Mouse (Mus musculus): ENCODE measurements at regions not wholly inside any gene's neighbourhood (a gene's known extent, or its start where the extent isn't known, plus 50 kb on each side); places are given as distances from the start of the nearest gene placed in this dataset.

DNA sequence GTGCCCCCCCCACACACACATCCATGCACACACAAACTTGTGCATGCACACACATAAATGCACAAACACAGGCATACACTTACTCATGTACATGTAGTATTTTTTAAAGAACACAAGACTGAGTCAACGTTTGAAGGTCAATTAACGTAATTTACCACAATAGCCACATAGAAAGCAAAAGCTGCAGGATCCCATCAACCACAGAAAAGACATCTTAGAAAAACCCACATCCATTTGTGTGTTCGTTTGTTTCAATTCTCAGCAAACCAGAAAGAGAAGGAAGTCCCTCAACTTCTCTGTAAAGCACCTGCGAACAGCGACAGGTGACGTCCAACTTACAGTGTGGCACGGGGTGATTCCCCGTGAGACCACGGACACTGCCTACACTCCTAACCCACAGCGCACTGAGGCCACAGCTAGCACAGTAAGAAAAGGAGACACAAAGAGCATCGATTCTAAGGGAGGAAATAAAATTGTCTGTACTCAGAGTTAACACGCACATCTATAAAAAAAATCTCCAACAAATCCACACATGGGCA, 53.8 kb downstream of the Dio3 start:
- no peak for DNase-seq (ENCODE audit: low spot score)

DNA sequence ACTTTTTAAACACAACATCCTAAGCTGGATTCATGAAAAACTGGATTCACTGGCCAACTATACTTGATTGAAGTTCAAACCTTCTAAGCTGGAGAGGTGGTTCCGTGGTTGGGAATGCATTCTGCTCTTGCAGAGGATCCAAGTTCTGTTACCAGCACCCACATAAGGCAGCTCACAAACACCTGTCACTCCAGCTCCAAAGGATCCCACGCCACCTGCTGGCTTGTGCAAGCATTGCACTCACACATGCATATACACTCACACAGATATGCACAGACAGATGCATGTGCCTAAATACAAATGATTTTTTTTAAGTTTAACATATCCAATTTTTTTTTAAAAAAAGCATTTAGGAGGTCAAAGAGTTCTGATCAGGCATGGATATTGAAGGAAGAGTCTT, 55.7 kb downstream of the Dio3 start:
- no peak for DNase-seq (ENCODE audit: low spot score)

DNA sequence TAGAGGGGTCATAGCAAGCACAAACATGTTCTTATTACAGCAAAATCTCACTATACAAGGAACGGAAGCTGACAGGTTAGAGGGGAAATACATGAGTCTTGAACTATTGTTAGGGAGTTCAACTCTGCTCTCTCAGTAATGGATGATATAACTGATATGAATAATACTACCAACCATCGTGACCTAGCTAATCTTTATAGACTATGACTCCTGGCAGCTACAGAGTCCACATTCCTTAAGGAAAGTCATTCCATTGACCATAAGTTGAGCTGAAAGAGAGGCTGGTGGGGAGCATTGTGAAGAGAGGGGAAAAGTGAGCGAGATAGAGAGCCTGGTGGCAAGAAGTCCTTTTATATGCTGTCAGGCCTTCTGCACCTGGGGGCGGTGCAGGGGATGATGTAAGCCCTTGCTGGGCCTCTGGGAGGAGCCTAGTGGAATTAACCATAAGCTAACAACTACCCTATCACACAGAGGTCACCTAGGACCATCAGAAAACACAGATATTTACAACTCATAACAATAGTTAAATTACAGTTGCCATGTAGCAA, 65.5 kb downstream of the Dio3 start:
- no peak for DNase-seq (ENCODE audit: low spot score)

DNA sequence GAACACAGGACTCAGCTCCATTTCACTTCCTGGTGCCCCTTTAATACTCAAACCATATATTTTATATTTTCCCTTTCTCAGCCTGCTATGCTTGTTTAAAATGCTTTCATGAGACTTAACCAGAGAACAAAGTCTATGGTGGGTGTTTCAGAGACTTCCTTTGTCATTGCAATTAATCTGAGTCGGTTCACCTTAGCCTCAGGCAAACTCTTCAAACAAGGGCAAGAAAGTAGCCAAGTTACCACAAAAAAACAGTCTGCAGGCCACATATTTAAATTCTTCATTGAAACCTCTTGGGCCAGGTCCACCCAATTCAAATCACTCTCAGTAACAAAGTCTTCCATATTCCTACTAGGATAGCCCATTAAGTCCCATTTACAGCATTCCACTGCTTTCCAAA, 70.8 kb downstream of the Dio3 start:
- no peak for DNase-seq (ENCODE audit: low spot score)

DNA sequence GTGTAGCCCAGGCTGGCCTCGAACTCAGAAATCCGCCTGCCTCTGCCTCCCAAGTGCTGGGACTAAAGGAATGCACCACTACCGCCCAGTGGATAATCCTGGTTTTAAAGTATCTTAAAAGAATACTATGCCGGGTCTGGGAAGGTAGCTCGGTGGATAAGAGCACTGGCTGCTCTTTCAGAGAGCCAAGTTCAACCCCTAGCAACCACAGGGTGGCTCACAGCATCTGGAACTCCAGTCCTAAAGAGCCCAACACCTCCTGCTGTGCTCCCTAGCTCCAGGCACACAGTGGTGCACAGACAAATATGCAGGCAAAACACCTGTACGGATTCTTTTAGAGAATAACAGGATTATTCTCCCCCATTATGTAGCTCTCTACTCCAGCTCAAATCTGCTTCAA, 77.0 kb downstream of the Dio3 start:
- DNase-seq (ENCODE audit: low spot score) = no peak

DNA sequence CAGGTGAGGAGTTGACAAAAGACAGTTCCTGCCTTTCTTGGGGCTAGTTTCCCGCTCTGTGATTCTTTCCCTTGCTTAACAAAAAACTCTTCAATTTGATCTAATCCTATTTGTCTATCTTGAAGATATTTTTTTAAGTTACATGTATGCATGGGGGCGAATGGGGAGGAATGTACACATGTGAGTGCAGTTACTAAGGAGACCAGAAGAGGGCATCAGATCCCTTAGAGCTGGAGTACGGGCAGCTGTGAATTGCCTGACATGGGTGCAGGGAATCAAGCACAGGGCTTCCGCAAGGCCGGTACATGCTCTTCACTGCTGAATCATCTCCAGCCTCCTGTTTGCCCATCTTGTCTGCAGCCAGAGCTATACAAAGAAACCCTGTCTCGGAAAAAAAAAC, 79.8 kb upstream of the Ppp2r5c start:
- DNase-seq (ENCODE audit: low spot score) = no peak

DNA sequence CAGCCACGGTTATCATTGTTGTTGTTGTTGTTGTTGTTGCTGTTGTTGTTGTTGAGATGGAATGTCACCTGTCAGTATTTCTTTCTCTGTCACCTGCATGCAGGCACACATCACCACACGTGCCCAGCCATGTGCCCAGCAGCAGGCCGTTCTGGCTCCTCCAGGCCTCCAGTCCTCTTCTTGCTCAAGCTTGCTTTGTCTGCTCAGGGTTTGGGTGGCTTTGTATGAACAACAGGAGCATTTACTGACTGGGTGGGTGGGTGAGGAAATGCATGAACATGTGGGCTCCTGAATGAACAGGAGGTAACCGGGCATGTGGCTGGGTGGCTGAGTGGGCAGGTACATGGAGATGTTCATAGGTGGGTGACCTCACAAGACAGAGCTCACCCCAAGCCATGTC, 79.1 kb upstream of the Ppp2r5c start:
- no peak for DNase-seq (ENCODE audit: low spot score)

DNA sequence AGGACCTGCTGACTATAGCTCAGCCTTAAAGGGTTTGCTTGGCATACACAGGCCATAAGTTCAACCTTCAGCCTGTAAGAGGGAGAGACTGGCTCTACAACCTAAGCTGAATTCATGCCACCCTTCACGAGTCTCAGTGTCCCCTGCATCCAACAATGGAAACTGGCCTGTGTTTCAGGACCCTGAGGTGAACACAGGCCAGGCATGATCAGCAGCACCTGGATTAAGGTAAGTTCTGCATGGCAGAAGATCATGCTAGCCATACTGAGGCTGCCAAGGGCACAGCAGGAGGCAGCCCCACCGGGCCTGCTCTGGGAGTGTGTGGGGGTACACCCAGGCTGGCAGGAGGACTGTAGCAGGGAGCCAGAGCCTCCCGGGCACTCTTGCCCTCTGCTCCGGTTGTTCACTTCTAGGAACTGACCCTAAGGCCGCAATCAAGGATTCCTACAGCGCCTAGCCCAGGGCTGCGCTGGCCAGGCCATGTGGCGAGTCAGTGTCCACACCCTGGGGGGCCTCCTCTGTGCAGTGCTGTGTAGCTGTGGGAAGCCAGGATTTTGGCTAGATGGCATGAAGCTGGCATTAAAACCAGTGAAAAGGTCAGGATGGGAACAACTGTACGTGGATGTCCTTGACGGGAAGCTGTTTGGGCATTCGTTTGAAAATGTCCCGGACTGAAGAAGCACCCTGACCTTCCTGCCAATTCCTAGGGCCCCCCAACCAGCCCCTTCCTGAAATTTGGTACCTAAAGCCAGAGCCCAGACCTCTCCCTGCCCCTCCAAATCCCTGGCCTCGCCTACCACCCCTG, 74.8 kb upstream of the Ppp2r5c start:
- DNase-seq (ENCODE audit: low spot score) = no peak

DNA sequence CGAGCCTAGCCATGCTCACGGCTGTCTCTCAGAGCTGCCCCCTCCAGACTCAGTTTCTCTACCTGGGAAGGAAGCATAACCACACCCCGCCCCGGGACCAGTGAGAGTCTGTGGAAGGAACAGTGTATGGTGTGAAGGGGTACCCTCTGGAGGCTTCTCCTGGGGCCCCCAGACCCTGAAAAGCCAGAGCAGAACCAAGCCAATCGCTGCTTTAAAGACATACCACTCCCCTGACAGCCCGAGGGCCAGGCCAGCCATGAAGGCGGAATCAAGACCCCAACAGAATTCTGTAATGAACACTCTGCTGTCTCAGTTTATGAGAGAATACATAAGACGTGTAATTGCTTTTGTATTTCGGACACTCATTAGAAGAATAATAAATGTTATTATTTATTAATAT, 73.9 kb upstream of the Ppp2r5c start:
- DNase-seq (ENCODE audit: low spot score) = no peak

DNA sequence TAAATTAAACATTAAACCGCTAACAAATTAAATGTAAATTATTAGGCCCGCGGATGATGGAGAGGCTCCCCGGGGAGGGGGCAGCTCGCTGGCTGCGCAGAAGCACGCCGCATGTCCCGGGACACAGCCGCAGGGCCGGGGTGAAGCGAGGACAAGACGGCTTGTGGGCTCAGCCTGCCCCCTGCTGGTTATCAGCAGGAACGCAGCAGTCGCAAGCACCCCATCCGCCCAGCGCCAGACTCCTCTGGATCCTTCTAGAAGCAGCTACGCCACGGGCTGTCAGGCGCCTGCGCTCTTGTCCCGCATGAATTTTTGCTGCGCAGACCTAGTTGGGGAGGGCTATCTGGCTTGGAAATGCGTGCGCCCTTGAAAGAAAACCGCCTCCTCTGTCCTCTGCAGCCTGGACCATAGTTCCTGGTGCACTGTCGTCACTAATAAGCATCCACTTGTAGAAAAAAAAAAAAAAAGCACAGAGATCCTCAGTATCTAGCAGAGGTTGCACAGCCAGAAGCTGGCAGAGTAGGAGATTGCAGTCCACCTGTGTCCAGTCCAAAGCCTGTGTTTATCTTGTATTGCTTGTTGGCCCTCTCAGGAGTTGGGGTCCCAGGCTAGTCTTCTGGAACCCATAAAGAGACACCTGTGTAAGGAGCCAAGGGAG, 73.4 kb upstream of the Ppp2r5c start:
- peak; percentile 87 for DNase-seq (ENCODE audit: low spot score)

DNA sequence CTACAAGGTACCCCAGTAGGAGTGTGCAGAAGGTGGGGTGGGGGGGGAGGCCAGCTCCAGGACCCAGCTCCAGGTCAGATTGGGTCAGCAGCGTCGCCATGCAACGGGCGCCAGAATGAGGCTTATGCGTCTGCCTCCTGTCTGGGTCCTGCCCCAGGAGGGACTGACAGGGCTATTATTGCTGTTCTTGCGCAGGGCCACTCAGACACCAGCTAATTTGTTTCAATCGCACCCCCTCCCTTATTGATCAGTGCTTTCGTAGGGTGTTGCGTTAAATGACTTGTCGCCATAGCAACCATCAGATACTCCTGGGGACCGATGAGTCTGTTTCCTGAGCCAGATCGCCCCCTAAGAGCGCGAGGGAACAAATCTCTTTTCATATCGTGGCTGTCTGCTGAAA, 71.8 kb upstream of the Ppp2r5c start:
- DNase-seq (ENCODE audit: low spot score) = no peak

DNA sequence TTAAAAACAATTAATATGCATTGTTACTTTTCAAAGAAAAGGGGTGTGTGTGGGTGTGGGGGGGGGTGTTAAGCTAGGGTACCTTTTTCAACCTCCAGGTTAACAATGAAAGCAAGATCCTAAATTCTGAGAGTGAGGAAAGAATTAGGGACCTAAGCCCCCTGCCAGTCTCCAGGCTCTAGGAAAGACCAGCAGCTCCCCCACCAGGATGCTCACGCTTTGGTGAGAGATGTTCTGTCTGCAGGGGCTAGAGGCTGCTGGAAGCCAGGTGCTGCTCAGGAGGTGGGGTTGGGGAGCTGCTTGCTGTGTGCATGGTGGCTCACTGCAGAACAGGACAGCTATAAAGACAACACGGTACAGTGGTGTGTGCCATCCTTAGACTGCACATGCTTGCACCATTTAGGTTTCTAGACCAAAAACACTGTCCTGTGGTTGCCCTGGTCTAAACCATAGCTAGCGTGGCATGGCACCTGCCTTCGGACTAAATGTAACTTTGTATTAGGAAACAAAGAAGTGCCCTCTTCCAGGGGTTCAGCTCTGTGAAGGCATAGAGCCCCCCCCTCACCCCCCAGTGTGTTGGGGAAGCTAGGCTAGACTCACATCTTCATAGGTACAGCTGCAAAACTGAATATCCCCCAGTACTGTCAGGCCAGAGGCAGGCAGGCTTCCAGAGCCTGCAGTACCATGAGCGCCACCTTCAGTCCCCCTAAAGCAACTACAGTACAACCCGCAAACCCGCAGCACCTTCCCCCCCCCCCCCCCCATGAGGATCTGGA, 70.7 kb upstream of the Ppp2r5c start:
- no peak for DNase-seq (ENCODE audit: low spot score)

DNA sequence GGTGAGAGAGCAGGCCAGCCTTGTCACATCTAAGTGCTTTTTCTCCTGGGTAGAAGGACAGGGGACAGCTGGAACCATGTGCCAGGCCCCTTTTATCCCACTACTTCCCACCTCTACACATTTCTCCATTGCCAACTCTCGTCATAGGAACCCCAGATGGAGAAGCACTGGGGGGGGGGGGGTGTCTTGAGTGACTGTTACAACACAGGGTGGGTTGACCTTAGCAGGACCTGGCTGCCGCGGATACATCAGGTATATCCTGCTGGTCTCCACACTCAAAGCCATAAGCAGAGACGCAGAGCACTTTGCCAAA, 70.1 kb upstream of the Ppp2r5c start:
- no peak for DNase-seq (ENCODE audit: low spot score)

DNA sequence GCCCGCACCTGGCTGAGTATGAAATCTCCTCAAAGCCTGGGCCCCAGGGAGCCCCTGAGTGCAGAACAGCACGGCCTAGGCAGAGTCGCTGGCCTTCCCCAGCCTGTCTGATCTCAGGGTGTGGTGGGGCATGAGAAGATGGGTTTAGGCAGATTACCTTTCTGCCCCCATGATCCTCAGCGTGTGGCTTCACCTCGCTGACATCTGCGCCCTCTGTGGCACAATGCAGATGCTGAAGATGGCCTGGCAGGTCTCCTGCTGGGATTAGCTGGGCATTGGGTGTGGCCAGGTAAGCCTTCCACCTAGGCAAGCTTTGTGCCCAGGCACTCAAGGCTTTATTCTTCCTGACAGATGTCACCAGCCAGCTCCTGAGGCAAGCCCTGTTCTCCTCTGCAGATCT, 69.6 kb upstream of the Ppp2r5c start:
- no peak for DNase-seq (ENCODE audit: low spot score)

DNA sequence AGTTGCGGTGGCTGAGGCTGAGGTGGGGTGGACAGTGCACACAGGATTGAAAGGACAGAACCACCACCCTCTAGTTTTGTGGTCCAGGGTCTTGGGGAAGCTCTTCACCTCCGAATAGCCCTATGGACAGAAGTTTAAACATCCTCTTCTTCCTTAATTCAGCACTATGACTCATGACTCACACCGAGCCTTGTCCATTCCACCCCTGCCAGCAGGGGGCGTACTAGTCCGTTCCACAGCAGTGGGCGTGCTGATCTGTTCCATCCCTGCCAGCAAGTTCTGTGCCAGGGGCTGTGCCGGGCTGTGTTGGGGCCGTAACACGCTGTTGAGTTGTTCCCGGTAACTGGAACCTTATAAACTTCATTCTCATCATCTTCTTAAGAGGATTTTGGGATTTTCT, 69.2 kb upstream of the Ppp2r5c start:
- no peak for DNase-seq (ENCODE audit: low spot score)

DNA sequence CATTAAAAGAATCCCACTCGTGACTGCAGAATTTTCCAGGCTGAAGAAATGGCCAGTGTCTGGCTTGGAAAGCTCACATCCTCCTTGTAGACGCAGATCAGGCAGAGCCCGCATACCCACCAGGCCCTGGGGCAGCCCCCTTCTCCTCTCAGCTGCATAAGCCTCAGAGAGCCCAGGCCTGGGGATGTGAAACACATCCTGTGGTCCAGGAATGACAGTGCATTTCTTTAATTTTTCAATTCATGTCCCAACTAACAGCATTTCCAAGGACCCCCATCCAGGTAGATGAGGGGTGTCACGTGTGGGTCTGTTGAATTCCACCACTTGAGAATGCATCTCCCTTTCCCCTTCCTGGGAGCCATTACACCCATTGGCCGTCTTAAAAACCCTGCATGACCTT, 68.6 kb upstream of the Ppp2r5c start:
- no peak for DNase-seq (ENCODE audit: low spot score)

DNA sequence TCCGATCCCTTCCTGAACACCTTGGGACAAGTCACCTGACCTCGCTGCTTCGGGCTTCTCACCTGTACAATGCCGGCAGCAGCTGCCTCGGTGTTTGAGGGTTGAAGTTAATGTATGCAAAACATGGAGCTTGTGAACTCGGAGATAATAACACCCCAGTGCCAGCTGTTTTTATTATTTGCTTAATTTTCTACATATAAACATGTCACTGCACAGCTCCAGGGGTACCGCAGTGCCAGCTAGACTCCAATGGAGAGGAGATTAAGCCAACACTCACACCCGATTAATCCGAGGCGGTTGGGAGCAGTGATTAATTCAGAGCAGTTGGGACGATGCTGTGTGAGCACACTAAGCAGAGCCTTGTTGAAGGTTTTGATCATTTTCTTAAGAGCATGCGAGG, 67.2 kb upstream of the Ppp2r5c start:
- no peak for DNase-seq (ENCODE audit: low spot score)

DNA sequence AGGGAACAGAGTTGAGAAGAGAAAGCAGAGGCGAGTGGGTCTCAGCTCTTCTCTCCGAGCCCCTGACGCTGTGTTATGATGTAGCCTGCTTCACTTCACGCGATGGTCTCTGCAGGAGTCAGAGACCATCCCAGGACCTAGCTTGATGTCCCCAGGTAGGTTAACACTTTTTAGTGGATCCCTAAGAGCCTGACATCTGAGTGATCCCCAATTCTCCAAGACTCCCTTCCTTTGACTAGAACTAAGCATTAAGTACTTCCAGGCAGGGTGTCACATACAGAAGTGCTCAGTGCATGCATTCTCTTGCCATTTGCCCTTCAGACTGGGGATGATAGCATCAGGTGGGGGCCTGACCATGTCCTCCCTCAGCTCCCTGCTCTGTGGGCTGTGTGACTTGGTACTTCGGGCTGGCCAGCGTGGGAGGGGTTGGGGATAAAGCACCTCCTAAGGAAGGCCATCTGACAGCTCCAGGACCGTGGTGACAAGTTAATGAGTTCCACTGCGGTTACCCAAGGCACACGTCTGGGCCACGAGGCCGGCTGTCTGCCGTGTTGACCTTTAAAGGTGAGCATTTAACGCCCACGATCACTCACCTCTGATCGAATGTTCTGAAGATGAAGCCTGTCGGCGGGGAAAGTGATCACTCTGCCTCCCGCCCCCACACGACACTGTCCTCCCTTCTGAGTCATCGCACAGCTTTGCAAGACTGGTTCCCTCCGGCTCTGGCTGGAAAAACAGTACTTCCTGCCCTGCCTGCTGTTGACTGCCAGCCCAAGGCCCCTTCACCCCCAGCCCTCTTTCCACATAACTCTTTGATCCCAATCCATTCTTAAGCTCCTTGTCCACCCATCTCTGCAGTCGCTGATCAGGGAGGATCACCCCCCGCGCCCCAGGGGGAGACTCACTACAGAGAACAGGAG, 65.8 kb upstream of the Ppp2r5c start:
- DNase-seq (ENCODE audit: low spot score) = no peak

DNA sequence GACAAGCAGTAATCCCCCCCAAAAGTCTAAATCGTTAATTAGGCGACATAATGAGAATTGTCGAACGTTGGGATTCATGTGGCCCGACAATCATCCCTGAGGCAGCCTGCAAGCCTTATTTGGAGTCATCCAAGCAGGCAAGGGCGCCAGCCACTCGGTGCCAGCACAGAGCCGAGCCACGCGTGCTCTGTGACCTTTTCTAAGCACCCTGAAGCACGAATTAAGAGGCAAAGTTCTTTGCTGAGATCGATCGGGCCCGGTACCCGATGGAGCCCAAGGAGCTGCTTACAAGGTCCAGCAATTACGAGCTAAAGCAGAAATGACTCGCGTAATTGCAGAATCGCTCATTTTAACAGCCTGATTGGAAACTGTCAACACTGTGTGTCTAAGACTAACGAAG, 61.9 kb upstream of the Ppp2r5c start:
- DNase-seq (ENCODE audit: low spot score) = no peak

DNA sequence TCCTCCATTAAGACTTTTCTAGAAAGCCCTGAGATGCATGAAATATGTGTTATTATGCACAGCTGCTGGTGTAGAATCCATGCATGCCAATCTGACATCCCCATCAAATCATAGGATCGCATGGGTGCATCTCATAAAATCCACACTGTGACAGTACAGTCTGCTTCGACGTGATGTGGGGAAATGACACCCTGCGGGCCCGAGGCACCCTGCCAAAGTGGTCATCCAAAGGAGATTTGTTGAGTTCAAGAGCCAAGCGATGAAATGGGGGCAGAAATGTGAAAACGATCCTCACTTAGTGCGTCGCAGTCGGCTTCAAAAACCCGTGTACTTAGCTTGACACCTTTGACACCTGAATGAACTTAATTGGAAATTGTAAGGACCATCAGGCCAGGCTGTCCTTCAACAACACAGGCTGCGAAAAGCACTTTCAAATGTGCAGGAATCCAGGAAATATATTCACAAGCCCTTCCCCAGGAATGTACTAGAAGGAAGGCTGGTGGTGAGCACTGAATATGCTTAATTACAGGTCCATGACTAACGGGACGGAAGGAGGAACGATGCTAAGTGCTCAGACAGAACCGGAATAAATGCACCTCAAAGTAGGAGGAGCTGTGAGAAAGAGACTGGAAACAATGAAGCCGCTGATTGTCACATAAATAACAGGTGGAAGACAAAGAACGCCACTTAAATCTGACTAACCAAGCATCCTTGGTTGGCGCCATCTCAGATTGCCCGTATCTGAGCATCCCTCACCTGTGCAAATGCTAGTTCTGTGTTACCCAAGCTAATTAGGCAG, 60.9 kb upstream of the Ppp2r5c start:
- DNase-seq (ENCODE audit: low spot score) = no peak

DNA sequence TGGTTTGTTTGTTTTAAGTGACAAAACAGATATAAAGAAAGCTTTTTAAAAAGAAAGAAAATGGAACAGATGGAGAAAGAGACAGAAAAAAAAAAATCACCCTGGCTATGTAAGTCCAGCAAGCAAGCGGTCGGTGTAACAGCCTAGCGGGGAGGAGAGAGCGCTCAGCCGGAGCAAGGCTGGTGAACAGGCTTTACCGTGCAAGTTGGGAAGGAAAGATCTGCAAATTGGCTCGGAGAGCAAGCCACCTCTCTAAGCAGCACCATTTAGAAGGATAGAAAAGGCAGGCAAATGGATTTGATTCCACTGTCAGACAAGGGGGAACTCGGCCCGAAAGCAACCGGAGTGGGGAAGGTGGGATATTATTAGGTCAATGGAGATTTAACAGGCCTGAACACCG, 59.9 kb upstream of the Ppp2r5c start:
- DNase-seq (ENCODE audit: low spot score) = no peak

All from heart, adult 8-10 months (tissue).